Mouse (Mus musculus): ENCODE measurements at regions not wholly inside any gene's neighbourhood (a gene's known extent, or its start where the extent isn't known, plus 50 kb on each side); places are given as distances from the start of the nearest gene placed in this dataset.

- H3K4me2 ChIP-seq (replicated peaks), result no peak overlapping the region; the same call in 1 of the 2 replicates
- H3K9ac ChIP-seq (replicated peaks), result no peak overlapping the region
- 36% methylated on average over 4 of the region's 4 CpGs for WGBS
- no peaks in the 10 kb centered on the region for H3K4me1 ChIP-seq (replicated peaks)
- 0 out of 2 replicates have a peak, but pooled peaks have one; percentile 40 for ATAC-seq
- H3K4me3 ChIP-seq (replicated peaks), result no peak overlapping the region
- H3K36me3 ChIP-seq, result no peaks in the 10 kb centered on the region
- no peak overlapping the region for H3K27ac ChIP-seq
- no peaks in the 10 kb centered on the region for H3K9me3 ChIP-seq
- no peaks in the 10 kb centered on the region for H3K27me3 ChIP-seq
Measured at GRCm38 (mm10) chrX:143996716-143997115, 63.6 kb upstream of the Dcx start.

All from midbrain, embryonic 13.5 days (tissue).